Mouse (Mus musculus) forebrain, embryonic 15.5 days (tissue): Measurements from ENCODE around the gene Usp18. TPM values are rescaled to one million over a fixed set of nuclear protein-coding genes. Genes with fewer than 3 reads are reported as not detected.

Experiments used
- ATAC-seq: fragments of 200-750 bp; cut with Nextera tagmentation; replicated peaks from 2 replicates; pipeline ENCODE4 v1.8.0; 2017; ENCODE audit warnings: mild to moderate bottlenecking, moderate TSS enrichment, moderate library complexity
- H3K27ac ChIP-seq: fragments of 300-500 bp; sonication (generic); replicated peaks from 2 replicates; pipeline ENCODE4 v1.5.1; 2015; ENCODE audit warnings: mild to moderate bottlenecking, inconsistent platforms
- H3K27me3 ChIP-seq: fragments of 300-500 bp; sonication (generic); 2 replicates; pipeline ENCODE4 v1.6.1; 2015; ENCODE audit warnings: inconsistent platforms
- H3K36me3 ChIP-seq: fragments of 300-500 bp; sonication (generic); 2 replicates; pipeline ENCODE4 v1.6.1; 2015; ENCODE audit warnings: mild to moderate bottlenecking, inconsistent platforms
- H3K4me1 ChIP-seq: fragments of 300-500 bp; sonication (generic); 2 replicates; pipeline ENCODE4 v1.6.1; 2015; ENCODE audit warnings: inconsistent platforms
- H3K4me2 ChIP-seq: fragments of 300-500 bp; sonication (generic); replicated peaks from 2 replicates; pipeline ENCODE4 v1.6.1; 2015; ENCODE audit warnings: mild to moderate bottlenecking, inconsistent platforms
- H3K4me3 ChIP-seq: fragments of 300-500 bp; sonication (generic); 2 replicates; pipeline ENCODE4 v1.5.1; 2015; ENCODE audit warnings: mild to moderate bottlenecking, inconsistent platforms
- H3K9ac ChIP-seq: fragments of 300-500 bp; sonication (generic); replicated peaks from 2 replicates; pipeline ENCODE4 v1.6.1; 2015; ENCODE audit warnings: mild to moderate bottlenecking, inconsistent platforms
- H3K9me3 ChIP-seq: fragments of 300-500 bp; sonication (generic); 2 replicates; pipeline ENCODE4 v1.6.1; 2016; ENCODE audit warnings: inconsistent platforms
- WGBS: fragments of 180-500 bp; shearing (Covaris S2); methylation state at CpG from one replicate; pipeline ENCODE4 v1.1.7; 2015; ENCODE audit warnings: mixed read lengths; 5-methylcytosine and 5-hydroxymethylcytosine counted together
- polyA plus RNA-seq: library from polyadenylated mRNA; unstranded; fragments of >200 nt; fragmentation: Nextera tagmentation; extraction: Ambion mirVana; gene quantifications from 2 replicates; pipeline ENCODE4 v1.2.1, GENCODE M21; 2015

The Usp18 gene
- polyA plus RNA-seq: 0.64 and 0.92 TPM in 2 replicates

- H3K4me1 ChIP-seq: peaks cover 9% of the 10 kb centered on the region; the same call in 1 of the 2 replicates
- peak within 1 kb of the TSS; percentile 47 for H3K9ac ChIP-seq
- H3K27me3 ChIP-seq: no peaks in the 10 kb centered on the region
- no peaks in the 10 kb centered on the region for H3K9me3 ChIP-seq
- H3K27ac ChIP-seq: no peak within 1 kb of the TSS
- peak; percentile 97 for ATAC-seq
- 10% methylated on average over 35 of the region's 35 CpGs for WGBS
- H3K4me3 ChIP-seq: peak within 1 kb of the TSS; percentile 53
- H3K36me3 ChIP-seq: no peaks in the 10 kb centered on the region
- peak within 1 kb of the TSS; percentile 81 for H3K4me2 ChIP-seq
Observed at GRCm38 (mm10) chr6:121245127-121246036, at the start of gene Usp18. Usp18 (plus strand) TSS chr6:121245906.

GRCm38 (mm10) chr6:121197807-121198365 lies 47.8 kb upstream of the Usp18 start:
- H3K9ac ChIP-seq: no peak overlapping the region
- H3K4me2 ChIP-seq: no peak overlapping the region
- ATAC-seq: no peak
- H3K4me1 ChIP-seq: no peaks in the 10 kb centered on the region
- H3K27me3 ChIP-seq: no peaks in the 10 kb centered on the region
- 76% methylated on average over 9 of the region's 9 CpGs for WGBS
- H3K27ac ChIP-seq: no peak overlapping the region
- no peaks in the 10 kb centered on the region for H3K9me3 ChIP-seq
- peaks cover 12% of the 10 kb centered on the region for H3K36me3 ChIP-seq
- H3K4me3 ChIP-seq: no peak overlapping the region

GRCm38 (mm10) chr6:121200458-121200857 lies 45.2 kb upstream of the Usp18 start:
- no peak for ATAC-seq
- Histone ChIP-seq H3K36me3 (no peaks in the 10 kb centered on the region), H3K9ac (no peak overlapping the region), H3K9me3 (no peaks in the 10 kb centered on the region), H3K27ac (no peak overlapping the region), H3K27me3 (no peaks in the 10 kb centered on the region), H3K4me2 (no peak overlapping the region), H3K4me3 (no peak overlapping the region), H3K4me1 (no peaks in the 10 kb centered on the region)
- WGBS: 93% methylated on average over 3 of the region's 4 CpGs

GRCm38 (mm10) chr6:121202026-121202425 lies 43.7 kb upstream of the Usp18 start:
- no peak overlapping the region for H3K4me3 ChIP-seq
- 68% methylated on average over 5 of the region's 5 CpGs for WGBS
- no peak for ATAC-seq
- H3K27me3 ChIP-seq: no peaks in the 10 kb centered on the region
- H3K36me3 ChIP-seq: no peaks in the 10 kb centered on the region
- H3K9me3 ChIP-seq: no peaks in the 10 kb centered on the region
- no peak overlapping the region for H3K4me2 ChIP-seq
- no peak overlapping the region for H3K9ac ChIP-seq
- no peak overlapping the region for H3K27ac ChIP-seq
- no peaks in the 10 kb centered on the region for H3K4me1 ChIP-seq

- H3K4me1 ChIP-seq: peaks cover 15% of the 10 kb centered on the region
- no peaks in the 10 kb centered on the region for H3K36me3 ChIP-seq
- no peak overlapping the region for H3K4me2 ChIP-seq
- no peaks in the 10 kb centered on the region for H3K9me3 ChIP-seq
- ATAC-seq: no peak
- H3K4me3 ChIP-seq: no peak overlapping the region
- no peak overlapping the region for H3K27ac ChIP-seq
- peaks cover 6% of the 10 kb centered on the region for H3K27me3 ChIP-seq
- H3K9ac ChIP-seq: no peak overlapping the region
- 83% methylated on average over 5 of the region's 5 CpGs for WGBS
Observed at GRCm38 (mm10) chr6:121206481-121206880, 39.2 kb upstream of the Usp18 start.

- H3K4me3 ChIP-seq: no peak overlapping the region
- peaks cover 20% of the 10 kb centered on the region for H3K4me1 ChIP-seq
- H3K27ac ChIP-seq: no peak overlapping the region
- ATAC-seq: no peak
- H3K27me3 ChIP-seq: peaks cover 6% of the 10 kb centered on the region
- H3K9me3 ChIP-seq: no peaks in the 10 kb centered on the region
- no peak overlapping the region for H3K9ac ChIP-seq
- H3K36me3 ChIP-seq: no peaks in the 10 kb centered on the region
- WGBS: 88% methylated on average over 2 of the region's 2 CpGs
- H3K4me2 ChIP-seq: no peak overlapping the region
Observed at GRCm38 (mm10) chr6:121209584-121209983, 36.1 kb upstream of the Usp18 start.

- ATAC-seq: peak; percentile 71
- H3K27me3 ChIP-seq: peaks cover 6% of the 10 kb centered on the region
- H3K9me3 ChIP-seq: no peaks in the 10 kb centered on the region
- H3K27ac ChIP-seq: no peak within 1 kb of the TSS
- H3K36me3 ChIP-seq: no peaks in the 10 kb centered on the region
- peak within 1 kb of the TSS; percentile 45 for H3K9ac ChIP-seq
- WGBS: 4% methylated on average over 30 of the region's 30 CpGs
- H3K4me3 ChIP-seq: peak within 1 kb of the TSS; percentile 40
- peaks cover 20% of the 10 kb centered on the region for H3K4me1 ChIP-seq
- peak within 1 kb of the TSS; percentile 77 for H3K4me2 ChIP-seq
Observed at GRCm38 (mm10) chr6:121210149-121210925, 35.4 kb upstream of the Usp18 start, which contains the start of gene Tuba8. Tuba8 (plus strand) TSS chr6:121210696.

- H3K36me3 ChIP-seq: no peaks in the 10 kb centered on the region
- 1% methylated on average over 12 of the region's 12 CpGs for WGBS
- no peak overlapping the region for H3K27ac ChIP-seq
- peaks cover 20% of the 10 kb centered on the region for H3K4me1 ChIP-seq
- peak overlapping the region; percentile 77 for H3K4me2 ChIP-seq
- ATAC-seq: 0 out of 2 replicates have a peak, but pooled peaks have one; percentile 18
- H3K4me3 ChIP-seq: peak overlapping the region; percentile 40
- H3K9ac ChIP-seq: peak overlapping the region; percentile 45
- H3K9me3 ChIP-seq: no peaks in the 10 kb centered on the region
- H3K27me3 ChIP-seq: peaks cover 6% of the 10 kb centered on the region
Observed at GRCm38 (mm10) chr6:121210926-121211289, 34.8 kb upstream of the Usp18 start.

- Histone ChIP-seq H3K36me3 (no peaks in the 10 kb centered on the region), H3K4me3 (peak overlapping the region; percentile 40; the same call in 1 of the 2 replicates), H3K4me2 (peak overlapping the region; percentile 77), H3K9me3 (no peaks in the 10 kb centered on the region), H3K27me3 (peaks cover 6% of the 10 kb centered on the region), H3K4me1 (peaks cover 20% of the 10 kb centered on the region), H3K27ac (no peak overlapping the region), H3K9ac (no peak overlapping the region)
- ATAC-seq: peak; percentile 17; the same call in 1 of the 2 replicates
- 6% methylated on average over 5 of the region's 5 CpGs for WGBS
Observed at GRCm38 (mm10) chr6:121211743-121212142, 34.0 kb upstream of the Usp18 start.

- H3K27ac ChIP-seq: no peak overlapping the region
- no peak overlapping the region for H3K9ac ChIP-seq
- peaks cover 6% of the 10 kb centered on the region for H3K27me3 ChIP-seq
- ATAC-seq: no peak
- H3K4me3 ChIP-seq: no peak overlapping the region
- peaks cover 20% of the 10 kb centered on the region for H3K4me1 ChIP-seq
- H3K4me2 ChIP-seq: no peak overlapping the region
- 73% methylated on average over 4 of the region's 4 CpGs for WGBS
- H3K9me3 ChIP-seq: no peaks in the 10 kb centered on the region
- no peaks in the 10 kb centered on the region for H3K36me3 ChIP-seq
Observed at GRCm38 (mm10) chr6:121212988-121213387, 32.7 kb upstream of the Usp18 start.

GRCm38 (mm10) chr6:121214221-121214620 lies 31.5 kb upstream of the Usp18 start:
- Histone ChIP-seq H3K27ac (no peak overlapping the region), H3K4me3 (no peak overlapping the region), H3K9me3 (no peaks in the 10 kb centered on the region), H3K27me3 (peaks cover 6% of the 10 kb centered on the region), H3K4me2 (no peak overlapping the region), H3K9ac (no peak overlapping the region), H3K36me3 (no peaks in the 10 kb centered on the region), H3K4me1 (peaks cover 20% of the 10 kb centered on the region)
- ATAC-seq: no peak
- WGBS: 87% methylated on average over 5 of the region's 5 CpGs
